Mouse (Mus musculus): ENCODE results near the gene Zfp983. TPM values are rescaled to one million over a fixed set of nuclear protein-coding genes. Genes with fewer than 3 reads are reported as not detected.
A peak's percentile ranks its signal among the peaks of the same experiment; 100 is the strongest.
"Not testable (repeated sequence)": the region's sequence is repeated elsewhere in the genome, so short reads cannot be mapped to it uniquely, and the experiment has no call there.

Zfp983 gene
- polyA plus RNA-seq (2015; fragmentation: Nextera tagmentation; extraction: Ambion mirVana), result 2.2 and 2.7 TPM in 2 replicates

DNA sequence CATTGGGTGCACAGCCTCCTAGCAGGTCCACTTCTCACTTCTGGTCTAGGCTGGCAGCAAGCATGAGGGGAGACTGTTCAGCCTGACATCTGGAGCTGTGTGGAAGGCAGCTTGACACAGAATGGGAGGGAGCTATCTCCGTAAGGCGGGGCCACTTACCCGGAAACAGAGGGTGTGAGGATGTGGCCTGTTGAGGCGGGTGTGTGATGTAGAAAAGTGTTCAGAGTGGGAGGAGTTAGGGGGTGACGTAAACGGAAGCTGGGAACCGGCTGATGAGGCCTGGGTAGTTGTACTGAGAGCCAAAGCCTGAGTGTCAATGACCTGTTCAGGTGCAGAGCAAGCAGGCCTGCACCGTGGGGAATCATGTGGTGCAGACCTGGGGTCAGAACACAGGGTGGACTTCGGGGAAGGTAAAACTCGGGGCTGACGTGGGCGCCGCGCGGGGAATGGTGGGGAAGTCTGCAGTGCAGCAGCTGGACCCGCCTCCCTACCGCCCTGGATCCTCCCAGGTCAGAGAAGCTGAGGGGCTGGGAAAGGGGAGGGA is at the start of gene Zfp983:
Zfp983 (plus strand) TSS at position 261 of the 544 bp plus-strand sequence.
- ATAC-seq (ENCODE audit: extremely low read depth, insufficient number of reproducible peaks, low FRiP score, low TSS enrichment), result peak; percentile 98
- H3K4me1 ChIP-seq; H3K27me3 ChIP-seq (replicated peaks); H3K9me3 ChIP-seq; H3K36me3 ChIP-seq: not testable (repeated sequence)
- peak within 1 kb of the TSS; percentile 57 for H3K4me3 ChIP-seq
- WGBS, result 0% methylated on average over 17 of the region's 17 CpGs
- peak within 1 kb of the TSS; percentile 69 for H3K4me2 ChIP-seq
- H3K9ac ChIP-seq, result peak within 1 kb of the TSS; percentile 74
- H3K27ac ChIP-seq (replicated peaks), result peak within 1 kb of the TSS; percentile 81

DNA sequence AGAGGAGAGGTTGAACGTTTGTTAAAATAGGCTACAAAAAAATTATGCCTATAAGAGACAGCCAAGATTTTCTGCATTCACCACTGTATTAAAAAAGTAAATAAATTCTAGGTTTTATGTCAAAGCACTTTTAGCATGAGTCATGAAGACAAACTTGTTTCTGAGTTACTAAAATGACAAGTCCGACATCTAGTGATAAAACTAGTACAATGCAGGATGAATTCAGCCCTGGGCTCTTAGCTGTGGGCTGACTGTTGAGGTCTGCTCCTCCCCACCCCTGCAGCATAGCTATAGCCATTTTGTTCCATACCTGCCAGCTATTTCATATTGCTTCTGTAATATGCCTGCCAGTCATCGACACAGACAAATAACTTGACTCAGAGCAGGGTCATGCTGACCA is 34.1 kb upstream of the Zfp983 start:
- no peak overlapping the region for H3K27ac ChIP-seq (replicated peaks)

DNA sequence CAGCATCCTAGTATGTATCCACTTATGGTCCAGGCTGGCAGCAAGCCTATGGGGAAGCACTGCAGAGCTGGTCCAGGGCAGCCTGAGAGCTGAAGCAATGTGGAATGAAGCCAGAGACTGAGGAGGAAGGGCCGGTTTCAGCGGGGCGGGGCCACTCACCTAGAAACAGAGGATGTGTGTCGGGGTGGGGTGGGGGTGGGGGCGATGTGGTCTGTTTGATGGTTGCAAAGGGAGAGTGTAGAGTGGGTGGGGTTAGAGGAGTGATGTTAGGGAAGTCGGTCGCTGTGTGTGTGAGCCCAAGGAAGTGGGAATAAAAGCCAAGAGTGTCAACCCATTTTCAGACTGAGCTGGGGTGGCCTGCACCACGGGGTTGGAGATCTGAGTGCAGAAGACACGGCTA is 33.1 kb upstream of the Zfp983 start:
- WGBS, result 8% methylated on average over 9 of the region's 9 CpGs
- no peaks in the 10 kb centered on the region for H3K27me3 ChIP-seq (replicated peaks)
- H3K4me1 ChIP-seq, result no peaks in the 10 kb centered on the region
- no peaks in the 10 kb centered on the region for H3K36me3 ChIP-seq
- no peak overlapping the region for H3K27ac ChIP-seq (replicated peaks)
- ATAC-seq (ENCODE audit: extremely low read depth, insufficient number of reproducible peaks, low FRiP score, low TSS enrichment), result no peak
- H3K9ac ChIP-seq, result no peak overlapping the region
- 0 out of 2 replicates have a peak, but pooled peaks cover 4% of the 10 kb centered on the region for H3K9me3 ChIP-seq
- H3K4me3 ChIP-seq, result peak overlapping the region; percentile 24
- peak overlapping the region; percentile 50 for H3K4me2 ChIP-seq

More for the DNA sequence above, 34.1 kb upstream of the Zfp983 start:
- Histone ChIP-seq H3K4me1 (no peaks in the 10 kb centered on the region), H3K4me3 (no peak overlapping the region), H3K9ac (no peak overlapping the region), H3K4me2 (no peak overlapping the region), H3K27me3 (replicated peaks) (no peaks in the 10 kb centered on the region), H3K36me3 (no peaks in the 10 kb centered on the region), H3K9me3 (0 out of 2 replicates have a peak, but pooled peaks cover 4% of the 10 kb centered on the region)
- 64% methylated on average over 3 of the region's 3 CpGs for WGBS
- no peak for ATAC-seq (ENCODE audit: extremely low read depth, insufficient number of reproducible peaks, low FRiP score, low TSS enrichment)

DNA sequence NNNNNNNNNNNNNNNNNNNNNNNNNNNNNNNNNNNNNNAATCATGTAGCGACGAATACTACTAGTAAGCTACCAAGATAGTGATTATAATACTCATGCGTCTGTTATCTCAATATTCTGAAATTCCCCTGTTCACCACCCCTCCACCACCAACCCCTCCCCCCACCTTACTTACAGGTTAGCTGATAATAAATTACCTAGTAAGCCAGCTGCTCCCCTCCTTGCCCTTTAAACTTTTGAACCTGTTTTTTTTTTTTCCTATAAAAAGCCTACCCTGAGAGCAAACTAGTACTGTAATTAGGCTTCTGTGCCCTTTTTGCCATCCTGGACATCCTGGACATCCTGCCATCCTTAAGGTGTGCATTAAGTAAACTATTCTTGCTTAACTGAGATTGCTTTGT is 26.8 kb upstream of the Zfp983 start:
- Histone ChIP-seq H3K4me3 (no peak overlapping the region), H3K27me3 (replicated peaks) (no peaks in the 10 kb centered on the region), H3K4me2 (no peak overlapping the region), H3K4me1 (no peaks in the 10 kb centered on the region), H3K9ac (no peak overlapping the region), H3K27ac (replicated peaks) (no peak overlapping the region), H3K36me3 (no peaks in the 10 kb centered on the region), H3K9me3 (no peaks in the 10 kb centered on the region)
- no peak for ATAC-seq (ENCODE audit: extremely low read depth, insufficient number of reproducible peaks, low FRiP score, low TSS enrichment)
- 0% methylated on average over 1 of the region's 3 CpGs for WGBS

DNA sequence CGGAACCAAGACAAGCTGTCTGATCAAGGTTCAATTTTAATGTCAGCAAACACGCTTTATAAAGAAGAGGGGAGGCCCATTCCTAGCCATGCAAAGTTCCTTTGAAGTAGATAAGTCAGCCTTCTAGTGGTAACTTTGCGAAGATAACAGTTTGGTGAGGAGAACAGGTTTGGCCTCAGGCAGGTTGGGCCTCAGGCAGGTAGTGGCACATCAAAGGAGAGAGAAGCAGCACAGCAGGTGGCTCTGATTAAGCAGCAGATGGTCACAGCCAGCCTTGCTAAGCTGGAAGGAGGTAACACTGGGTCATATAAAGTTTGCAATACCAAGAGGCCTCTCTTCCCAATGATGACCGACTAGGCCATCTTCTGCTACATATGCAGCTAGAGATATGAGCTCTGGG is 14.7 kb upstream of the Zfp983 start:
- not testable (repeated sequence) for H3K36me3 ChIP-seq; H3K27me3 ChIP-seq (replicated peaks); ATAC-seq (ENCODE audit: extremely low read depth, insufficient number of reproducible peaks, low FRiP score, low TSS enrichment); H3K9ac ChIP-seq; H3K27ac ChIP-seq (replicated peaks); H3K4me1 ChIP-seq; H3K4me3 ChIP-seq; H3K4me2 ChIP-seq
- 44% methylated on average over 4 of the region's 4 CpGs for WGBS
- H3K9me3 ChIP-seq, result peaks cover 11% of the 10 kb centered on the region; the same call in 1 of the 2 replicates

DNA sequence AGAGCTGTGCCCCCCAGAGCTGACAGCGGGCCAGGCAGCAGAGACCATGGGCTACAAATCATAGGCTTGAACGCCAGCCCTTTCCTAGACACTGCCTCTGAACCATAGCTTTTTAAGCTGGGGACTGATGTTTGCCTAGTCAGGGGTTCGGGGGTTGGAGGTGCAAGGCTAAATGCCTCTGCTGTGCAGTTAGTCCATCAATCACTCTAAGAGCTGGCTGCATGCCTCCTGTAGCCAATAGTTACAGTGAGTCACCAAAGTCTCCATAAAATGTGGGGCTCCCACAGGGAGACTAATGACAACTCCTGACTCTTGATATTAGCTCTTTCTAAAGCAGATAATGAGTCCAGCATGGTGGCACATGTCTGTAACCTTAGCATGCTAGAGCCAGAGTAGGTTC is 1.6 kb upstream of the Zfp983 start:
- WGBS, result 64% methylated on average over 3 of the region's 3 CpGs
- H3K36me3 ChIP-seq, result no peaks in the 10 kb centered on the region
- H3K4me1 ChIP-seq, result peaks cover 5% of the 10 kb centered on the region; the same call in 1 of the 2 replicates
- no peaks in the 10 kb centered on the region for H3K27me3 ChIP-seq (replicated peaks)
- H3K9me3 ChIP-seq, result no peaks in the 10 kb centered on the region
- no peak overlapping the region for H3K4me2 ChIP-seq
- ATAC-seq (ENCODE audit: extremely low read depth, insufficient number of reproducible peaks, low FRiP score, low TSS enrichment), result no peak
- no peak overlapping the region for H3K9ac ChIP-seq
- H3K27ac ChIP-seq (replicated peaks), result no peak overlapping the region
- no peak overlapping the region for H3K4me3 ChIP-seq

DNA sequence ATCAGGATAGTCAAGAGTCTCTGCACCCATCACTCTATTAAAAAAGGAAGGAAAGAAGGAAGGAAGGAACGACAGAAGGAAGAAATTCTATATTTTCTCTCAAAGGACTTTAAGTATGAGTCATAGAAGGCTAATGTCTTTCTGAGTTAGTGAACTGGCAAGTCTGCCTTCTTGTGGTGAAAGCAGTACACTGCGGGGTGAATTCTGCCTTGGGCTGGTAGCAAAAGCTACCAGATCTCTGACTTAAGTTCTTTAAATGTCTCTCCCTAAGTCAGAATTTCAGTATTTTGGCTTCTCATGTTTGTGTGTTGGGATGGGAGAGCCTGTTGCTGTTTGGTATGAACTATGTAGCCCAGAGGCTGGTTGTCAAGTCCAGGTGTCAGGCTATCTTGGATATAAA is 488 bp upstream of the Zfp983 start:
- Histone ChIP-seq H3K4me3 (peak overlapping the region; percentile 57), H3K27me3 (replicated peaks) (no peaks in the 10 kb centered on the region), H3K4me2 (peak overlapping the region; percentile 69), H3K27ac (replicated peaks) (peak overlapping the region; percentile 81), H3K9me3 (no peaks in the 10 kb centered on the region), H3K36me3 (no peaks in the 10 kb centered on the region), H3K4me1 (peaks cover 5% of the 10 kb centered on the region; the same call in 1 of the 2 replicates), H3K9ac (peak overlapping the region; percentile 74; the same call in 1 of the 2 replicates)
- WGBS, result 21% methylated on average over 2 of the region's 2 CpGs
- ATAC-seq (ENCODE audit: extremely low read depth, insufficient number of reproducible peaks, low FRiP score, low TSS enrichment), result no peak

DNA sequence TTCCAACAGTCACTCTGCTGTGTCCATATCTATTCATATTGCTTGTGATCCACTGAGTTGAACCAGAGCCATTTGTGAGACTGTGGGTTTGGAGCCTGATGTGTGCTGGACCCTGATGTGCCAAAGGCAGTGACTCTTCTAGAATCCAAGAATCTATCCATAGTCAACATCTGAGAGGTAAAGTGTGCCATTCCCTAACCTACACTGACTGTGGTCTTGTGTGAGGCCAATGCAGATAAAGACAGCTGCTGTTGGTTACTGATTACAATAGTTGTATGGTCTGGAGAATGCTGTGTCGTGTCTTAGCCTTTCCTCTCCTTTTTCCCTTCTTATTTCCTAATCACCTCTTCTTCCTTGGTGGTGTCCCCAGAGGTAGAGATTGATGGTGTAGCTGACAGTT is 28.4 kb downstream of the Zfp983 start:
- H3K4me2 ChIP-seq, result peak overlapping the region; percentile 70; the same call in 1 of the 2 replicates

DNA sequence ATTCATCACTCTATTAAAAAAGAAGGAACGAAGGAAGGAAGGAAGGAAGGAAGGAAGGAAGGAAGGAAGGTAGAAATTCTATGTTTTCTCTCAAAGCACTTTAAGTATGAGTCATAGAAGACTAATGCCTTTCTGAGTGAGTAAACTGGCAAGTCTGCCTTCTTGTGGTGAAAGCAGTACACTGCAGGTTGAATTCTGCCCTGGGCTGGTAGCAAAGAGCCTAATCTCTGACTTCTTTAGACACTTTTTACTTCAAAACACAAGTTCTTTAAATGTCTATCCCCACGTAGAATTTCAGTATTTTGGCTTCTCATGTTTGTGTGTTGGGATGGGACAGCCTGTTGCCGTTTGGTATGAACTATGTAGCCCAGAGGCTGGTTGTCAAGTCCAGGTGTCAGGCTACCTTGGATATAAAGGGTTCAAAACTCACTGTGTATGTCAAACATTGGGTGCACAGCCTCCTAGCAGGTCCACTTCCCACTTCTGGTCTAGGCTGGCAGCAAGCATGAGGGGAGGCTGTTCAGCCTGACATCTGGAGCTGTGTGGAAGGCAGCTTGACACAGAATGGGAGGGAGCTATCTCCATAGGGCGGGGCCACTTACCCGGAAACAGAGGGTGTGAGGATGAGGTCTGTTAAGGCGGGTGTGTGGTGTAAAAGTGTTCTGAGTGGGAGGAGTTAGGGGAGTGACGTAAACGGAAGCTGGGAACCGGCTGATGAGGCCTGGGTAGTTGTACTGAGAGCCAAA is 29.0 kb downstream of the Zfp983 start:
- H3K27ac ChIP-seq (replicated peaks), result peak overlapping the region; percentile 80
- H3K36me3 ChIP-seq, result peaks cover under 1% of the 10 kb centered on the region
- H3K4me1 ChIP-seq, result peaks cover 6% of the 10 kb centered on the region
- H3K27me3 ChIP-seq (replicated peaks), result no peaks in the 10 kb centered on the region
- no peaks in the 10 kb centered on the region for H3K9me3 ChIP-seq
- ATAC-seq (ENCODE audit: extremely low read depth, insufficient number of reproducible peaks, low FRiP score, low TSS enrichment), result peak; percentile 99
- 4% methylated on average over 9 of the region's 9 CpGs for WGBS
- peak overlapping the region; percentile 61 for H3K9ac ChIP-seq
- peak overlapping the region; percentile 59 for H3K4me3 ChIP-seq
- H3K4me2 ChIP-seq, result peak overlapping the region; percentile 70

More for the DNA sequence above, 28.4 kb downstream of the Zfp983 start:
- not testable (repeated sequence) for ATAC-seq (ENCODE audit: extremely low read depth, insufficient number of reproducible peaks, low FRiP score, low TSS enrichment); H3K4me3 ChIP-seq; H3K9ac ChIP-seq; H3K27ac ChIP-seq (replicated peaks); H3K4me1 ChIP-seq; H3K27me3 ChIP-seq (replicated peaks); H3K36me3 ChIP-seq; H3K9me3 ChIP-seq
- 13% methylated on average over 1 of the region's 1 CpGs for WGBS

DNA sequence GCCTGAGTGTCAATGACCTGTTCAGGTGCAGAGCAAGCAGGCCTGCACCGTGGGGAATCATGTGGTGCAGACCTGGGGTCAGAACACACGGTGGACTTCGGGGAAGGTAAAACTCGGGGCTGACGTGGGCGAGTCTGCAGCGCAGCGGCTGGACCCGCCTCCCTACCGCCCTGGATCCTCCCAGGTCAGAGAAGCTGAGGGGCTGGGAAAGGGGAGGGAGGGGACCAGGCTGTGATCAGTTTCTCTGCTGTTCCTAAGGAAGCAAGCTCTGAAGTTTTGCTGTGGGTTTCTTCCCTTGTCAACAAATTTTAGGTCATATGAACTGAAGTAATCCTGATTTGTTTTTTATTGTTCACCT is 29.6 kb downstream of the Zfp983 start:
- not testable (repeated sequence) for H3K9me3 ChIP-seq; H3K27me3 ChIP-seq (replicated peaks); H3K4me1 ChIP-seq; H3K36me3 ChIP-seq
- ATAC-seq (ENCODE audit: extremely low read depth, insufficient number of reproducible peaks, low FRiP score, low TSS enrichment), result peak; percentile 58; the same call in 1 of the 2 replicates
- WGBS, result under 1% methylated on average over 10 of the region's 10 CpGs
- H3K9ac ChIP-seq, result peak overlapping the region; percentile 61
- H3K4me3 ChIP-seq, result peak overlapping the region; percentile 59
- peak overlapping the region; percentile 70 for H3K4me2 ChIP-seq
- H3K27ac ChIP-seq (replicated peaks), result peak overlapping the region; percentile 80

DNA sequence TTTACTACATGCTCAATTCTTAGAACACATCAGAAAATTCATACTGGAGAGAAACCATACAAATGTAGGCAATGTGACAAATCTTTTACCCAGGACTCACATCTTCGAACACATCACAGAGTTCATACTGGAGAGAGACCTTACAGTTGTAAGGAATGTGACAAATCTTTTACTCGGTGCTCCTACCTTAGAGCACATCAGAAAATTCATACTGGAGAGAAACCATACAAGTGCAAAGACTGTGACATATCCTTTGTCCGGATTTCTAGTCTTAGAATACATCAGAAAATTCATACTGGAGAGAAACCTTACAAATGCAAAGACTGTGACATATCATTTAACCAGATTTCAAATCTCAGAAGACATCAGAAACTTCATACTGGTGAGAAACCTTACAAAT is 41.1 kb downstream of the Zfp983 start, which contains the start of gene Gm10226:
Gm10226 (plus strand) TSS at position 301 of the 400 bp plus-strand sequence.
- H3K9me3 ChIP-seq, result no peaks in the 10 kb centered on the region

More for the DNA sequence above, 41.1 kb downstream of the Zfp983 start, which contains the start of gene Gm10226:
- peaks cover 41% of the 10 kb centered on the region for H3K36me3 ChIP-seq
- 87% methylated on average over 3 of the region's 3 CpGs for WGBS
- H3K9ac ChIP-seq, result no peak within 1 kb of the TSS
- H3K27ac ChIP-seq (replicated peaks), result no peak within 1 kb of the TSS
- no peaks in the 10 kb centered on the region for H3K27me3 ChIP-seq (replicated peaks)
- ATAC-seq (ENCODE audit: extremely low read depth, insufficient number of reproducible peaks, low FRiP score, low TSS enrichment), result no peak
- no peak within 1 kb of the TSS for H3K4me2 ChIP-seq
- no peaks in the 10 kb centered on the region for H3K4me1 ChIP-seq
- no peak within 1 kb of the TSS for H3K4me3 ChIP-seq

Measured in heart, embryonic 13.5 days (tissue).